Mouse (Mus musculus) bone marrow, adult 2 months (tissue): ENCODE results near the gene Fam160a1.

Experiments used
- CTCF ChIP-seq: fragments of 200-500 bp; IDR thresholded peaks from 2 replicates; pipeline ENCODE4 v1.5.1; 2011; ENCODE audit warnings: low read length, control low read depth; ENCODE audit not compliant: control insufficient read depth, insufficient read depth
- POLR2A ChIP-seq: fragments of 200-500 bp; IDR thresholded peaks from 2 replicates; pipeline ENCODE4 v1.6.1; 2011; ENCODE audit warnings: low read depth, mild to moderate bottlenecking, control low read depth, low read length, borderline replicate concordance; ENCODE audit not compliant: control insufficient read depth

DNA sequence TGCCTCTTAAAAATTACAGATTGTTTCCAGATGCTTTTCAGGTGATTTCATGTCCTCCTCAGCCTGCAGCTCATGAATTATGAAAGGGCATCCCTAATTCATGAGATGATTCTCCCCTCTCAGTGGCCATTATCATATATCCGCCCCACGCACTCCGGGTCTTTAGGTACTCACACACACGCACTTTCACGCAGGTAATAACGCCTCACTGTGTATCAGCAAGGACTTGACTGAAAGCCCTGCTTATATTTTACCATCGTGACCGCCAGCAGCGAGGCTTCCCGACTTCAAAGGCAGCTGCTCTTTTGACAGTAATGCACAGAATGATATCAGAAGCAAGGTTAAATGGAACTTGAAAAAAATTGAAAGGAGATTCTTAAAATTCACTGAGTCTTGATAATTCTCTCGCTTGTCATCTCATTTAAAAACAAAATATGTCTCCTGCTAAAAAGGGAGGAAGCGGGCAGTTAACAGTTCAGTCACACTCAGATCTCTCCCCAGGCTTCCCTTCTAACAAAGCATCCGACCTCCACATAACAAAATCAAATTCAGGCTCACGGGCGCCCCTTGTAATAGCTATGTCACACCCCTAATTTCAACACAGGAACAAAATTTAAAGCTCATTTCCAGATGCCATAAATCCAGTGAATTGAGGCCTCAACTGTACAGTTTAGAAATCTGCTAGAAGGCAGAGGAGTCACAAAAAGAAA, 3.9 kb upstream of the Fam160a1 start:
- TF ChIP-seq POLR2A: no peak
- TF ChIP-seq CTCF: no peak
